Mouse (Mus musculus): ENCODE results near the gene Tbx19. TPM values are rescaled to one million over a fixed set of nuclear protein-coding genes. Genes with fewer than 3 reads are reported as not detected.

Tbx19 gene
- total RNA-seq (2015), result not detected in 2 replicates
- total RNA-seq (2017), result 0.12 TPM in 1 of 2 replicates, not detected in the other

GRCm38 (mm10) chr1:165160723-165161405 is at the start of gene Tbx19:
Gene Tbx19, minus strand, starts transcription at chr1:165160773.
- peak; percentile 34 for ATAC-seq (replicated peaks; ENCODE audit: poor library complexity)

- ATAC-seq (replicated peaks; ENCODE audit: poor library complexity), result no peak
These were observed 45.0 kb upstream of the Tbx19 start for GRCm38 (mm10) chr1:165205591-165205990.

GRCm38 (mm10) chr1:165203488-165204035 is 43.0 kb upstream of the Tbx19 start:
- no peak for ATAC-seq (replicated peaks; ENCODE audit: poor library complexity)

- ATAC-seq (replicated peaks; ENCODE audit: poor library complexity), result no peak
These were observed 41.0 kb upstream of the Tbx19 start for GRCm38 (mm10) chr1:165201445-165202012.

GRCm38 (mm10) chr1:165200748-165201147 is 40.2 kb upstream of the Tbx19 start:
- ATAC-seq (replicated peaks; ENCODE audit: poor library complexity), result no peak

GRCm38 (mm10) chr1:165199639-165200038 is 39.1 kb upstream of the Tbx19 start:
- ATAC-seq (replicated peaks; ENCODE audit: poor library complexity), result no peak

GRCm38 (mm10) chr1:165198951-165199350 is 38.4 kb upstream of the Tbx19 start:
- no peak for ATAC-seq (replicated peaks; ENCODE audit: poor library complexity)

GRCm38 (mm10) chr1:165197875-165198274 is 37.3 kb upstream of the Tbx19 start:
- ATAC-seq (replicated peaks; ENCODE audit: poor library complexity), result no peak

- no peak for ATAC-seq (replicated peaks; ENCODE audit: poor library complexity)
These were observed 34.9 kb upstream of the Tbx19 start for GRCm38 (mm10) chr1:165195396-165195960.

- peak; percentile 7; the same call in 1 of the 2 replicates for ATAC-seq (replicated peaks; ENCODE audit: poor library complexity)
These were observed 34.1 kb upstream of the Tbx19 start for GRCm38 (mm10) chr1:165194662-165195013.

- peak; percentile 81 for ATAC-seq (replicated peaks; ENCODE audit: poor library complexity)
These were observed 33.5 kb upstream of the Tbx19 start, which contains the start of gene Sft2d2 for GRCm38 (mm10) chr1:165193880-165194661. Gene Sft2d2, minus strand, starts transcription at chr1:165194438.

GRCm38 (mm10) chr1:165193426-165193825 is 32.9 kb upstream of the Tbx19 start:
- 0 out of 2 replicates have a peak, but pooled peaks have one; percentile 11 for ATAC-seq (replicated peaks; ENCODE audit: poor library complexity)

GRCm38 (mm10) chr1:165192714-165193264 is 32.2 kb upstream of the Tbx19 start:
- ATAC-seq (replicated peaks; ENCODE audit: poor library complexity), result no peak

- ATAC-seq (replicated peaks; ENCODE audit: poor library complexity), result peak; percentile 26; the same call in 1 of the 2 replicates
These were observed 31.5 kb upstream of the Tbx19 start for GRCm38 (mm10) chr1:165192102-165192501.

GRCm38 (mm10) chr1:165191611-165192010 is 31.0 kb upstream of the Tbx19 start:
- ATAC-seq (replicated peaks; ENCODE audit: poor library complexity), result no peak

- no peak for ATAC-seq (replicated peaks; ENCODE audit: poor library complexity)
These were observed 30.1 kb upstream of the Tbx19 start for GRCm38 (mm10) chr1:165190571-165191273.

- no peak for ATAC-seq (replicated peaks; ENCODE audit: poor library complexity)
These were observed 29.5 kb upstream of the Tbx19 start for GRCm38 (mm10) chr1:165190068-165190467.

GRCm38 (mm10) chr1:165188806-165189580 is 28.4 kb upstream of the Tbx19 start:
- ATAC-seq (replicated peaks; ENCODE audit: poor library complexity), result no peak

- ATAC-seq (replicated peaks; ENCODE audit: poor library complexity), result no peak
These were observed 26.8 kb upstream of the Tbx19 start for GRCm38 (mm10) chr1:165187357-165187756.
